Mouse (Mus musculus): ENCODE measurements around the gene Ermap. TPM values are rescaled to one million over a fixed set of nuclear protein-coding genes. Genes with fewer than 3 reads are reported as not detected.

Ermap gene
- polyA plus RNA-seq, 1 experiment, result 0.08 TPM

DNA sequence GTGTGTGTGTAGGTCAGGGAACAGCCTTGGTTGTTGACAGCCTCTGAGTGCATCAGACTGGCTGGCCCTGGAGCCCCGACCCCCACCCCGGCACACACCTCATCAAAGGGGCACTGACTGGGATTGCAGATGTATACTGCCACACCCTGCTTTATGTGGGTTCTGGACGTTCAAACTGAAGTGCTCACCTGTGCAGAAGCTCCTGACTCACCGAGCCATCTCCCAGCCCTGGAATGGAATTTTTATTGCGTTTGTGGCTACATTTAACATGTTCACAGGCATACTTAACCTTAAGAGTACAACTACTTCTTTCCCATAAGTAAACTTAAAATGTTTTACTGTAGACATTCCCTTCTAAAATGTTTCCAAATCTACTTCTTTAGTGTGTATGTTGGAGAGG lies 31.9 kb downstream of the Ermap start:
- WGBS, result 62% methylated on average over 5 of the region's 5 CpGs
- DNase-seq, result no peak
- Histone ChIP-seq H3K4me3 (ENCODE audit: insufficient read depth, low read depth, low read length) (no peak overlapping the region), H3K27ac (ENCODE audit: insufficient read depth, low read depth, low read length) (no peak overlapping the region), H3K4me1 (ENCODE audit: control insufficient read depth, insufficient read depth, low read length) (no peaks in the 10 kb centered on the region), H3K36me3 (ENCODE audit: control insufficient read depth, insufficient read depth, low read length) (no peaks in the 10 kb centered on the region), H3K27me3 (replicated peaks; ENCODE audit: control insufficient read depth, insufficient read depth, low read length) (no peaks in the 10 kb centered on the region)
- TF ChIP-seq POLR2A (IDR thresholded peaks at IDR 0.05; ENCODE audit: low read depth, low read length) (no peak), CTCF (conservative IDR thresholded peaks at IDR 0.05; ENCODE audit: insufficient read depth, insufficient read length, low read depth, low read length) (no peak)

DNA sequence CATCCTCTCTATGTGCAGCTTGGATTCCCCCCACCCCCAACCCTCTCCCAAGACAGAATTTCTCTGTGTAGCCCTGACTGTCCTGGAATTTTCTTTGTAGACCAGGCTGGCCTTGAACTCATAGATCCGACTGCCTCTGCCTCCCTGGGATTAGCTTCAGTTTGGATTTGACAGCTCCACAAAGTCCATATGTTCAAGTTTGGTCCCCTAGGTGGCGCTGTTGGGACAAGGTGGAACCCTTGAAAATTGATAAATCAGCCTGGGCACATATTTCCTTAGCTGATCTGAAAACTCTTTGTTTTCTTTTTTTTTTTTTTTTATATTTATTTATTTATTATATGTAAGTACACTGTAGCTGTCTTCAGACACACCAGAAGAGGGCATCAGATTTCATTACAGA lies 32.6 kb downstream of the Ermap start:
- Histone ChIP-seq H3K36me3 (ENCODE audit: control insufficient read depth, insufficient read depth, low read length) (no peaks in the 10 kb centered on the region), H3K27me3 (replicated peaks; ENCODE audit: control insufficient read depth, insufficient read depth, low read length) (no peaks in the 10 kb centered on the region), H3K4me3 (ENCODE audit: insufficient read depth, low read depth, low read length) (no peak overlapping the region), H3K4me1 (ENCODE audit: control insufficient read depth, insufficient read depth, low read length) (no peaks in the 10 kb centered on the region), H3K27ac (ENCODE audit: insufficient read depth, low read depth, low read length) (no peak overlapping the region)
- peak; percentile 51 for TF ChIP-seq CTCF (conservative IDR thresholded peaks at IDR 0.05; ENCODE audit: insufficient read depth, insufficient read length, low read depth, low read length)
- no peak for TF ChIP-seq POLR2A (IDR thresholded peaks at IDR 0.05; ENCODE audit: low read depth, low read length)
- WGBS, result 36% methylated on average over 2 of the region's 2 CpGs
- peak; percentile 69 for DNase-seq

DNA sequence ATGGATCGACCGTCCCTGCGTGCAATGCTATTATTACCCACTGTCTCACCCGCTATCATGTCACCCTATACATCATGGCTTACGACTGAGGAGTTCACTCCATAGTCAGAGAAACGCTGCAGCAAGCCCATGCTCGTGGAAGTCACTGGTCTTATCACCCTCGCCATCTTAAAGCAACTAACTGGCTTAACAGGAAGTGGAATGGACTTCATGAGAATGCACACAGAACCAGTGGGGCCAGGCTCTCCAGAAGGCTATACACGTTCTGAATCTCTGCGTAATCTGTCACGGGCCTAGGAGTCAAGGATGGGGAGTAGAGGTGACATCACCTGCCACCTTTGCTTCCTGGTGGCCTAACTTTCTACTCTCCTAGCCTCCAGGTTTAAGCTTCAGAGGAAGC lies 41.1 kb downstream of the Ermap start:
- TF ChIP-seq POLR2A (IDR thresholded peaks at IDR 0.05; ENCODE audit: low read depth, low read length) (no peak), CTCF (conservative IDR thresholded peaks at IDR 0.05; ENCODE audit: insufficient read depth, insufficient read length, low read depth, low read length) (no peak)
- Histone ChIP-seq H3K27me3 (replicated peaks; ENCODE audit: control insufficient read depth, insufficient read depth, low read length) (no peaks in the 10 kb centered on the region), H3K36me3 (ENCODE audit: control insufficient read depth, insufficient read depth, low read length) (no peaks in the 10 kb centered on the region), H3K4me3 (ENCODE audit: insufficient read depth, low read depth, low read length) (no peak overlapping the region), H3K27ac (ENCODE audit: insufficient read depth, low read depth, low read length) (no peak overlapping the region), H3K4me1 (ENCODE audit: control insufficient read depth, insufficient read depth, low read length) (no peaks in the 10 kb centered on the region)
- WGBS, result 80% methylated on average over 11 of the region's 11 CpGs
- DNase-seq, result no peak

DNA sequence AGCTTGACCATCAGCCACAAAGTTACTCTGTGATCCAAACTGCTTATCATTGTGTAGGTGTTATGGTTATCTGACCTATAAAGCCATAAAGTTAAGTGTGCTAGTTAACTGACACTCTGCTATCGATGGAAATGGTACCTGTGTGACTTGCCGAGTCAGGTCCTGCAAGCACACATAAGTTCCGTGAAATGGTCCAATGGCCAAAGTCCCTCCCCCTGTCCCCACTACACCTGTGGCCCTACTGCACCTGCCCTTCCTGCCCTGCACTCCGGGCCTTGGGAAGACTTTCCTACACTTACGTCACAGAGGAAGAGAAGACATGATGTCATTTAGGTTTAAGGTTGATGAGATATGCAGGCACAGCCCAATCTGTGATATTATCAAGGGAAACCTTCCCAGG lies 42.5 kb downstream of the Ermap start:
- H3K4me3 ChIP-seq (ENCODE audit: insufficient read depth, low read depth, low read length), result no peak overlapping the region
- no peaks in the 10 kb centered on the region for H3K27me3 ChIP-seq (replicated peaks; ENCODE audit: control insufficient read depth, insufficient read depth, low read length)
- H3K27ac ChIP-seq (ENCODE audit: insufficient read depth, low read depth, low read length), result no peak overlapping the region
- no peaks in the 10 kb centered on the region for H3K36me3 ChIP-seq (ENCODE audit: control insufficient read depth, insufficient read depth, low read length)
- 73% methylated on average over 5 of the region's 5 CpGs for WGBS
- H3K4me1 ChIP-seq (ENCODE audit: control insufficient read depth, insufficient read depth, low read length), result no peaks in the 10 kb centered on the region
- TF ChIP-seq CTCF (conservative IDR thresholded peaks at IDR 0.05; ENCODE audit: insufficient read depth, insufficient read length, low read depth, low read length), result no peak
- no peak for TF ChIP-seq POLR2A (IDR thresholded peaks at IDR 0.05; ENCODE audit: low read depth, low read length)
- DNase-seq, result no peak

DNA sequence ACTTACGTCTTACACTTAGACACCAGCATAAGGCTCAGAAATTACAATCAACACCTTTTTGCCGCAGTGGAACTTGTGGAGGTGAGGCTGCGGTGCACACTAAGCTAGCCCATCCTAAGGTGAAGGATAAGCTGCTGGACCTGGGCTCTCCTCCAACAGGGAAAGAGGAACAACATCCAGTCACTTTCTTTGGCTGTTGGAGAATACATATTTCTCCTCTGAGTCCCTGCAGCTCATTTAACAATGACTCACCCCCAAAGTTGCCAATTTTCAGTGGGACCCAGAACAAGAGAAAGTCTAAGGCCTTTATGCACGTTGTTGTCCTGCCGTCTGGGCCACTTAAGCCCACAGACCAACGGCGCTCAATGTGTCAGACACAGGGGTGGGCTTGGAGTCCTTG lies 43.0 kb downstream of the Ermap start:
- no peaks in the 10 kb centered on the region for H3K27me3 ChIP-seq (replicated peaks; ENCODE audit: control insufficient read depth, insufficient read depth, low read length)
- no peak overlapping the region for H3K27ac ChIP-seq (ENCODE audit: insufficient read depth, low read depth, low read length)
- no peaks in the 10 kb centered on the region for H3K36me3 ChIP-seq (ENCODE audit: control insufficient read depth, insufficient read depth, low read length)
- H3K4me3 ChIP-seq (ENCODE audit: insufficient read depth, low read depth, low read length), result no peak overlapping the region
- no peak for DNase-seq
- WGBS, result 89% methylated on average over 7 of the region's 7 CpGs
- TF ChIP-seq CTCF (conservative IDR thresholded peaks at IDR 0.05; ENCODE audit: insufficient read depth, insufficient read length, low read depth, low read length), result no peak
- no peak for TF ChIP-seq POLR2A (IDR thresholded peaks at IDR 0.05; ENCODE audit: low read depth, low read length)
- H3K4me1 ChIP-seq (ENCODE audit: control insufficient read depth, insufficient read depth, low read length), result no peaks in the 10 kb centered on the region

DNA sequence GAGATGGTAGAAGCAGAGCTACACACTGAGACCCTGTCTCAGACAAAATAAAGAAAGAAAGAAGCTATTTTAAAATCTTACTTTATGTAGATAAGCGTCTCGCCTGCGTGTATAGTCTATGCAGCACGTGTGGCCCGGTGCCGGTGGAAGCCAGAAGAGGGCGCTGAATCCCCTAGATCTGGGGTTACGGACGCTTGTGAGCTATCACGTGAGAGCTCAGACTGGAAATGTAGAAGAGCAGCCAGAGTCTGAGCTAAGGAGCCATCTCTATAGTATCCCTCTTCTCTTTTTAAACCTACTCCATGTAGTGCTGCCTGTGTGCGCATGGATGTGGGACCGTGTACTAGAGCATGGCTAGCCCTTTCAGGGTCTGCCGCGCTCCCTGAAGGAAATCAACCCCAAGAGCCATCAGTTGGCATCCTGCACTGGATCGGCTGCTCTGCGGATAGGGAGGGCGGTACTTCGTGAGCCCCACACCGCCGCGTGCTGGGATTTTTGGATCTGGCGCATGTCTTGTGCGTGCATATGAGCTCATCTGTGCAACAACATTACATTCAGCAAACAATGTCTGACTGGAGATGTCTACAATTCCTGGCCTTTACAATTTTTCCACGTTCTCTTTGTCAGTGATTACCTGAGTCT lies 47.5 kb downstream of the Ermap start:
- Histone ChIP-seq H3K27ac (ENCODE audit: insufficient read depth, low read depth, low read length) (no peak overlapping the region), H3K27me3 (replicated peaks; ENCODE audit: control insufficient read depth, insufficient read depth, low read length) (no peaks in the 10 kb centered on the region), H3K4me3 (ENCODE audit: insufficient read depth, low read depth, low read length) (no peak overlapping the region), H3K4me1 (ENCODE audit: control insufficient read depth, insufficient read depth, low read length) (0 out of 2 replicates have a peak, but pooled peaks cover 3% of the 10 kb centered on the region), H3K36me3 (ENCODE audit: control insufficient read depth, insufficient read depth, low read length) (no peaks in the 10 kb centered on the region)
- 36% methylated on average over 24 of the region's 24 CpGs for WGBS
- DNase-seq, result peak; percentile 67
- peak; percentile 55 for TF ChIP-seq CTCF (conservative IDR thresholded peaks at IDR 0.05; ENCODE audit: insufficient read depth, insufficient read length, low read depth, low read length)
- no peak for TF ChIP-seq POLR2A (IDR thresholded peaks at IDR 0.05; ENCODE audit: low read depth, low read length)

DNA sequence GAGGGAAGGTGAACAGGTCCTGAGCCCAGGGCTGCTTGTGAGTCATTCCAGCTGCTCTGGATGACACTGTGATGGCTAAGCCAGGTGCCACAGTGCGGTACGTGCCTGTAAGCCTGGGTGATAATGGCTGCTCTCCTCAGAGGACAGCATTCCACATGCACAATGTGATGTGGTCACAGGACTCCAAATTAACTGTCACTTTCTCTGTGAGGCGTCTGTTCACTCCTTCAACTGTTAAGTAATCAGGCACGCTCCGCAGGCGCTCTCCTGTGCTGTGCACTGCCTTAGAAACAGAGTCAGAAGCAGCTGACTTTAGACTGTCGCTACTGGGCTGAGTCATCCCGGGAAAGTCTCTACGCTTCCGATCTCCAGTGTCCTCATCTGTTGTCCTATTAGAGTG lies 48.6 kb downstream of the Ermap start:
- 75% methylated on average over 10 of the region's 10 CpGs for WGBS
- Histone ChIP-seq H3K4me3 (ENCODE audit: insufficient read depth, low read depth, low read length) (no peak overlapping the region), H3K27ac (ENCODE audit: insufficient read depth, low read depth, low read length) (no peak overlapping the region), H3K36me3 (ENCODE audit: control insufficient read depth, insufficient read depth, low read length) (no peaks in the 10 kb centered on the region; the same call in 1 of the 2 replicates), H3K27me3 (replicated peaks; ENCODE audit: control insufficient read depth, insufficient read depth, low read length) (no peaks in the 10 kb centered on the region), H3K4me1 (ENCODE audit: control insufficient read depth, insufficient read depth, low read length) (0 out of 2 replicates have a peak, but pooled peaks cover 3% of the 10 kb centered on the region)
- no peak for DNase-seq
- TF ChIP-seq POLR2A (IDR thresholded peaks at IDR 0.05; ENCODE audit: low read depth, low read length), result no peak
- no peak for TF ChIP-seq CTCF (conservative IDR thresholded peaks at IDR 0.05; ENCODE audit: insufficient read depth, insufficient read length, low read depth, low read length)

Data from kidney, adult 2 months (tissue).